Comparison of ENCODE assay signal across 22 mouse cellular contexts in genomic region chr9:72705270-72705669, GRCm38 (mm10). TPM values are rescaled to one million over a fixed set of nuclear protein-coding genes. Genes with fewer than 3 reads are reported as not detected.
DNase-seq lines count a peak whose midpoint lies in the region; ATAC-seq and TF ChIP-seq lines count a peak whose summit lies in the region.
"Had no signal": no experiment of that assay in that cellular context is flagged by ENCODE, and none has a peak within 500 bp of the region (broad histone marks: within the 10 kb centered on the region; RNA-seq: fewer than 3 reads in every experiment).

No protein-coding gene starts in this region.

- no peaks in the 10 kb centered on the region for H3K27me3 ChIP-seq in neural tube, embryonic 15.5 days (replicated peaks)
- no peaks in the 10 kb centered on the region for H3K27me3 ChIP-seq in stomach, postnatal 0 days (ENCODE audit: control insufficient read depth, insufficient read depth, low read length)
- H3K27me3 ChIP-seq: embryonic facial prominence, embryonic 13.5 days; embryonic facial prominence, embryonic 15.5 days; forebrain, embryonic 12.5 days had no signal

- peaks cover 37% of the 10 kb centered on the region for H3K36me3 ChIP-seq in neural tube, embryonic 15.5 days
- peaks cover 16% of the 10 kb centered on the region for H3K36me3 ChIP-seq in stomach, postnatal 0 days (ENCODE audit: control insufficient read depth, insufficient read depth, low read length)

- peak; percentile 79 for DNase-seq in heart, adult 11 months
- DNase-seq in heart, postnatal 14 days, result no peak
- no peak for DNase-seq in neural tube, embryonic 10.5 days (ENCODE audit: extremely low spot score, low spot score)
- DNase-seq in stomach, postnatal 0 days (ENCODE audit: low spot score), result no peak
- no peak for DNase-seq in layer of hippocampus, adult 9-11 months
- DNase-seq: adrenal gland, adult 2 months; adrenal gland, postnatal 10 days; adrenal gland, postnatal 25 days; cerebellum, adult 11 months; cerebellum, adult 18-20 months; cerebellum, adult 8-10 months; cerebellum, adult 9-11 months; cerebellum, postnatal 14 days; cerebellum, postnatal 36 days; embryo, embryonic 11 days had no signal

- peaks cover 8% of the 10 kb centered on the region for H3K4me1 ChIP-seq in neural tube, embryonic 15.5 days
- H3K4me1 ChIP-seq in stomach, postnatal 0 days (replicated peaks; ENCODE audit: control insufficient read depth, insufficient read depth), result no peaks in the 10 kb centered on the region
- H3K4me1 ChIP-seq: forebrain, embryonic 10.5 days; forebrain, embryonic 12.5 days had no signal

- H3K27ac ChIP-seq in neural tube, embryonic 15.5 days (replicated peaks), result no peak overlapping the region
- no peak overlapping the region for H3K27ac ChIP-seq in stomach, postnatal 0 days (replicated peaks)
- H3K27ac ChIP-seq: embryonic facial prominence, embryonic 13.5 days; embryonic facial prominence, embryonic 15.5 days; forebrain, embryonic 10.5 days; forebrain, embryonic 12.5 days had no signal

- WGBS in neural tube, embryonic 15.5 days, result 89% methylated on average over 2 of the region's 2 CpGs
- 83% methylated on average over 2 of the region's 2 CpGs for WGBS in stomach, postnatal 0 days

- 0 out of 2 replicates have a peak, but pooled peaks have one; percentile 14 for ATAC-seq in neural tube, embryonic 15.5 days (ENCODE audit: low FRiP score)
- ATAC-seq in stomach, postnatal 0 days (ENCODE audit: low FRiP score, low TSS enrichment), result peak; percentile 15; the same call in 1 of the 2 replicates
- ATAC-seq: forebrain, embryonic 14.5 days had no signal

- no peaks in the 10 kb centered on the region for H3K9me3 ChIP-seq in neural tube, embryonic 15.5 days (replicated peaks)
- H3K9me3 ChIP-seq in stomach, postnatal 0 days (ENCODE audit: control insufficient read depth, low read length), result no peaks in the 10 kb centered on the region
- H3K9me3 ChIP-seq: embryonic facial prominence, embryonic 13.5 days; embryonic facial prominence, embryonic 15.5 days; forebrain, embryonic 10.5 days; forebrain, embryonic 12.5 days had no signal

- no peak overlapping the region for H3K4me3 ChIP-seq in neural tube, embryonic 15.5 days (replicated peaks)
- H3K4me3 ChIP-seq in stomach, postnatal 0 days (ENCODE audit: low read depth, low read length), result no peak overlapping the region
- H3K4me3 ChIP-seq: embryonic facial prominence, embryonic 13.5 days; embryonic facial prominence, embryonic 15.5 days; erythroblast, embryonic 14.5 days; forebrain, embryonic 10.5 days; forebrain, embryonic 12.5 days had no signal

- TF ChIP-seq CTCF in stomach, postnatal 0 days (IDR thresholded peaks at IDR 0.05; ENCODE audit: low read depth), result no peak

- H3K4me2 ChIP-seq in neural tube, embryonic 15.5 days, result no peak overlapping the region
- no peak overlapping the region for H3K4me2 ChIP-seq in stomach, postnatal 0 days (replicated peaks; ENCODE audit: low read depth)
- H3K4me2 ChIP-seq: embryonic facial prominence, embryonic 13.5 days; embryonic facial prominence, embryonic 15.5 days; forebrain, embryonic 12.5 days had no signal

- H3K9ac ChIP-seq in neural tube, embryonic 15.5 days (replicated peaks), result no peak overlapping the region
- no peak overlapping the region for H3K9ac ChIP-seq in stomach, postnatal 0 days (ENCODE audit: low read length)
- H3K9ac ChIP-seq: embryonic facial prominence, embryonic 13.5 days; embryonic facial prominence, embryonic 15.5 days; forebrain, embryonic 12.5 days had no signal

- TF ChIP-seq EP300 in stomach, postnatal 0 days (optimal IDR thresholded peaks at IDR 0.05), result no peak

- intact Hi-C loops in heart, postnatal 14 days (cut with DNase I), result no loop called here

RNA-seq across cellular contexts. Expression of gene Nedd4, which starts 43.1 kb away (rescaled TPM):
- 100 to 1,000 TPM; 405 to 416 TPM for total RNA-seq in heart, postnatal 14 days (2021)
- 375 and 397 TPM in 2 replicates for polyA plus RNA-seq in neural tube, embryonic 15.5 days (2015; fragmentation: Nextera tagmentation; extraction: Ambion mirVana)
- polyA plus RNA-seq in stomach, postnatal 0 days (2015; fragmentation: Nextera tagmentation; extraction: Ambion mirVana), result 175 and 195 TPM in 2 replicates
